Mouse (Mus musculus) forebrain, postnatal 0 days (tissue): ENCODE measurements around the gene Tdrd5. TPM values are rescaled to one million over a fixed set of nuclear protein-coding genes. Genes with fewer than 3 reads are reported as not detected.

Experiments used
- ATAC-seq: fragments of 200-750 bp; cut with Nextera tagmentation; 2 replicates; pipeline ENCODE4 v1.8.0; 2017; ENCODE audit warnings: mild to moderate bottlenecking, moderate library complexity
- DNase-seq: peaks from one replicate; pipeline ENCODE4 v3.0.0-alpha.2; 2015
- H3K27ac ChIP-seq: fragments of 300-500 bp; sonication (generic); 2 replicates; pipeline ENCODE4 v1.5.1; 2014; ENCODE audit warnings: low read depth, mild to moderate bottlenecking, antibody characterized with exemption, low read length, moderate library complexity, mixed read lengths
- H3K27me3 ChIP-seq: fragments of 300-500 bp; sonication (generic); 2 replicates; pipeline ENCODE4 v1.6.1; 2014; ENCODE audit warnings: mild to moderate bottlenecking, low read length, mixed read lengths; ENCODE audit not compliant: insufficient read depth
- H3K36me3 ChIP-seq: fragments of 300-500 bp; sonication (generic); 2 replicates; pipeline ENCODE4 v1.6.1; 2014; ENCODE audit warnings: mild to moderate bottlenecking, moderate library complexity; ENCODE audit not compliant: insufficient read depth
- H3K4me1 ChIP-seq: fragments of 300-500 bp; sonication (generic); 2 replicates; pipeline ENCODE4 v1.6.1; 2014; ENCODE audit warnings: antibody characterized with exemption; ENCODE audit not compliant: insufficient read depth
- H3K4me2 ChIP-seq: fragments of 300-500 bp; sonication (generic); 2 replicates; pipeline ENCODE4 v1.6.1; 2014; ENCODE audit warnings: low read depth, mild to moderate bottlenecking, moderate library complexity
- H3K4me3 ChIP-seq: fragments of 300-500 bp; sonication (generic); 2 replicates; pipeline ENCODE4 v1.5.1; 2014; ENCODE audit warnings: low read depth, low read length, mixed read lengths
- H3K9ac ChIP-seq: fragments of 300-500 bp; sonication (generic); 2 replicates; pipeline ENCODE4 v1.6.1; 2014; ENCODE audit warnings: mild to moderate bottlenecking
- H3K9me3 ChIP-seq: fragments of 300-500 bp; sonication (generic); 2 replicates; pipeline ENCODE4 v1.6.1; 2016; ENCODE audit warnings: low read length
- CTCF ChIP-seq: sonication (generic); IDR thresholded peaks from 2 replicates; pipeline ENCODE4 v1.5.1; 2016; ENCODE audit warnings: antibody characterized with exemption, control low read depth, low read depth
- WGBS: fragments of 180-500 bp; shearing (Covaris S2); extraction: QIAGEN DNeasy Blood & Tissue Kit; methylation state at CpG from one replicate; pipeline ENCODE4 v1.1.7; 2014; 5-methylcytosine and 5-hydroxymethylcytosine counted together
- polyA plus RNA-seq: library from polyadenylated mRNA; unstranded; fragments of >200 nt; fragmentation: Nextera tagmentation; extraction: Ambion mirVana; gene quantifications from 2 replicates; pipeline ENCODE4 v1.2.1, GENCODE M21; 2015
- total RNA-seq: library from RNA; depleted of rRNA; stranded (reverse); fragments of >200 nt; gene quantifications from 2 replicates; pipeline ENCODE4 v1.2.3, GENCODE M21; 2014; rRNA removed

The Tdrd5 gene
- total and polyA plus RNA-seq, 2 experiments from 2014 or later: 0.42 to 1.9 TPM

DNA sequence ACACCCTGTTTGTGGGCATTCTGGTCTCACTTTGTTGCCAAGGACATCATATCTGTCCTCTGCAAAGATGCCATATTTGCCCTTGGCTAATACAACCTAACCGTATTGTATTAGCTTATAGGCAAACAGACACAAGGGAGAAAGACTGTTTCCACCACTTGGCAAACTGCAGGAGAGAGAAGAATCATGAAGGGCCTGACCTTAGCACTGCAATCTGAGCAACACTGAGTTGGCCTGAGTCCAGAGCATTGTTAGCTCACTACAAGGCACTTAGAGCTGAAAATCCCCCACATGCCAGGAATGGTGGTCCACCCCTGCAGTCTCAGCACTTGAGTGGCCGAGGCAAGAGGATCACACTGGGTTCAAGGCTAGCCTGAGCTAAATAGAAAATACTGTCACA is 84.9 kb downstream of the Tdrd5 start:
- DNase-seq (no peak), ATAC-seq (no peak)
- Histone ChIP-seq H3K9me3 (no peaks in the 10 kb centered on the region), H3K27ac (no peak overlapping the region), H3K36me3 (no peaks in the 10 kb centered on the region), H3K27me3 (no peaks in the 10 kb centered on the region), H3K9ac (no peak overlapping the region), H3K4me2 (no peak overlapping the region), H3K4me3 (no peak overlapping the region), H3K4me1 (no peaks in the 10 kb centered on the region)
- WGBS: 78% methylated on average over 2 of the region's 2 CpGs
- no peak for TF ChIP-seq CTCF

DNA sequence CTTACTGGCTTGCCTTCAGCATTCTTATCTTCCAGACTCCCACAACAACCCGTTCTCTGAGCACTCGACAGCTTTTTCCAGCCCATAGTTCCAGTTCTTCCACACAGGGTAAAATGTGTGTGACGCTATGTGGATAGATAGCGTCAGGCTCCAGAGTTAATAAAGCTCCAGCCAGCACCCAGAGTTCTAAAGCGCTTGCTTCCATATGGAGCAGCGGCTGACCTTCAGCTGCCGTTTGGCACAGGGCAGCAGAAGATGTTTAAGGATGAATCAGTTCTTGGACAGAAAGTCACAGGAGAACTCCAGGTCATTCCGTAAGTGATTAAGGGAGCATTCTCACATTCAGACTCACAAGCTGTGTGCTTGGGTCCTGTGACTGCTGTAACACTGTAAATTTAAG is 85.5 kb downstream of the Tdrd5 start:
- no peak overlapping the region for H3K27ac ChIP-seq
- no peaks in the 10 kb centered on the region for H3K9me3 ChIP-seq
- H3K27me3 ChIP-seq: no peaks in the 10 kb centered on the region
- no peak for ATAC-seq
- 82% methylated on average over 8 of the region's 8 CpGs for WGBS
- no peak overlapping the region for H3K9ac ChIP-seq
- no peak overlapping the region for H3K4me3 ChIP-seq
- no peak for TF ChIP-seq CTCF
- no peaks in the 10 kb centered on the region for H3K36me3 ChIP-seq
- DNase-seq: no peak
- H3K4me2 ChIP-seq: no peak overlapping the region
- H3K4me1 ChIP-seq: no peaks in the 10 kb centered on the region

DNA sequence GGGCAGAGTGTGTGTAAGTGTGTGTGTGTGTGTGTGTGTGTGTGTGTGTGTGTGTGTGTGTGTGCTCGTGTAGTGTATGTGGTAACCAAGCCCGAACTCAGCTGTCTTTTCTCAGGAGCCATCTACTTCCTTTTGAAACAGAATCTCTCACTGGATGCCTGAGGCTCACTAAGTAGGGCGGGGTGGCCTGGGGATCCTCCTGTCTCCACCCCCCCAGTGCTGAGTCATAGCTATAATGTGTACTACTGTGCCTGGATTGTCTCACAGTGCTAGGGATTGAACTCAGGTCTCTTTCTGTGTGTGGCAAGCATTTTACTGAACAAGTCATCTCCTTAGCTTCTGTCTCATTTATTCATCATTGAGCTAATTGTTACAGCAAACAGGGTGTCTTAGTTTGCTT is 86.1 kb downstream of the Tdrd5 start:
- TF ChIP-seq CTCF: no peak
- no peak for DNase-seq
- Histone ChIP-seq H3K4me3 (no peak overlapping the region), H3K36me3 (no peaks in the 10 kb centered on the region), H3K27ac (no peak overlapping the region), H3K9me3 (no peaks in the 10 kb centered on the region), H3K4me2 (no peak overlapping the region), H3K4me1 (no peaks in the 10 kb centered on the region), H3K9ac (no peak overlapping the region), H3K27me3 (no peaks in the 10 kb centered on the region)
- ATAC-seq: no peak
- 69% methylated on average over 3 of the region's 3 CpGs for WGBS

DNA sequence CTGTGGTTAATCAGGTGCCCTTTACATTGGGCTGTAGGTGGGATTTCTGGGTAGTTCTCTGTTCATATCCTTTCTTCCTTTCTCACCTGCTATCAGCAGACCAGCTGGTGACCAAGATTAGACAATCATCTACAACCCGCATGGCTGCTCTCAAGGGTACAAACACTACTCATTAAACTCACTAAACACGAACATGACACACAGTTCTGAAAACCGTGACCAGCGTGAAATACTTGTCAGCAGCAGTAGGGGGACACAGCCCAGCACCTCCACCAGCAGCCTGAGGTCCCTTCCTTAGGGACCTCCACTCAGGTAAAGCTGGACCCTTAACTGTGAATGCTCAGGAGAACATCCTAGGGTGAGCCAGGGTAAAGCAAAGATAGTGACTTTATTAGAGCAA is 87.2 kb downstream of the Tdrd5 start:
- Histone ChIP-seq H3K4me1 (no peaks in the 10 kb centered on the region), H3K4me3 (no peak overlapping the region), H3K36me3 (no peaks in the 10 kb centered on the region), H3K9ac (no peak overlapping the region), H3K27me3 (no peaks in the 10 kb centered on the region), H3K9me3 (no peaks in the 10 kb centered on the region), H3K4me2 (no peak overlapping the region), H3K27ac (no peak overlapping the region)
- TF ChIP-seq CTCF: no peak
- WGBS: 73% methylated on average over 4 of the region's 4 CpGs
- no peak for DNase-seq
- ATAC-seq: no peak

DNA sequence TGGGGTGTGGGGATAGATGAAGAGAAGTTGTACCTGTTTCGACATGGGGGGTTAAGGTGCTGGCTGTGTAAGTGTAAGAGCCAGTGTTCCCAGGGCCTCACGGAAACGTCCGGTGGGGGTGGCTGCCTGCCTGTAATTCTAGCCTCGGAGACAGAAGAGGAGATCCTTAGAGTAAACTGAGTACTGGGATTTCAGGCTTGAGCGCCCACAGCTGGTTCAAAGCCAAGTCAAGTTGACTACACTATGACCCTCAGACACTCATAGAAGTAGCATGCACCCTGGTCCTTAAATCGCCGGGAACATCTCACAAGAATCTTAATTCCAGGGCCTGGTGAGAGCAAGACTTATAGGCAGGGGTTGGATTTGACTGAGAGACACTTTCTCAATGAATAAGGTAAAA is 88.8 kb downstream of the Tdrd5 start:
- H3K27me3 ChIP-seq: no peaks in the 10 kb centered on the region
- no peak overlapping the region for H3K9ac ChIP-seq
- ATAC-seq (no peak), DNase-seq (no peak)
- H3K27ac ChIP-seq: no peak overlapping the region
- WGBS: 87% methylated on average over 8 of the region's 8 CpGs
- no peaks in the 10 kb centered on the region for H3K36me3 ChIP-seq
- no peak for TF ChIP-seq CTCF
- no peak overlapping the region for H3K4me2 ChIP-seq
- no peaks in the 10 kb centered on the region for H3K9me3 ChIP-seq
- no peaks in the 10 kb centered on the region for H3K4me1 ChIP-seq
- no peak overlapping the region for H3K4me3 ChIP-seq

DNA sequence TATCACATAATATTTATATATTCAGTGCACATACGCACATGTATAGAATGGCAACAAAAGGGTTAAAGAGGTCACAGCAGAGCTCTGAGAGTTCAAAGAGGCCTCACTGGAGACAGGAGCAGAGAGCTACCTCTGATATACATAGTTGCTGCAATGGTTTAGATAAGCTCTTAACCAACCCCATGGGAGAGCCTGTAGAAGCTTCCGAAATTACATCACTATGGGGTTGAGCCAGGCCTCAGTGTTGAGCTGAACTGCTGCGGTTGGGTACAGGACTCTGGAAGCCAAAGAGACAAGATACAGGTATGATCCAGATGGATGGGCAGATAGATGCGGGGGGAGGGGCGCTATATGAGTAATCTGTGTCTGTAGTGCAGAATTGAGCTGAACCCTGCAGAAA is 90.5 kb downstream of the Tdrd5 start:
- no peaks in the 10 kb centered on the region for H3K4me1 ChIP-seq
- no peak overlapping the region for H3K27ac ChIP-seq
- no peak overlapping the region for H3K9ac ChIP-seq
- no peak for DNase-seq
- H3K4me2 ChIP-seq: no peak overlapping the region
- H3K9me3 ChIP-seq: no peaks in the 10 kb centered on the region
- H3K4me3 ChIP-seq: no peak overlapping the region
- H3K36me3 ChIP-seq: no peaks in the 10 kb centered on the region
- no peaks in the 10 kb centered on the region for H3K27me3 ChIP-seq
- no peak for ATAC-seq
- 95% methylated on average over 5 of the region's 5 CpGs for WGBS
- no peak for TF ChIP-seq CTCF

DNA sequence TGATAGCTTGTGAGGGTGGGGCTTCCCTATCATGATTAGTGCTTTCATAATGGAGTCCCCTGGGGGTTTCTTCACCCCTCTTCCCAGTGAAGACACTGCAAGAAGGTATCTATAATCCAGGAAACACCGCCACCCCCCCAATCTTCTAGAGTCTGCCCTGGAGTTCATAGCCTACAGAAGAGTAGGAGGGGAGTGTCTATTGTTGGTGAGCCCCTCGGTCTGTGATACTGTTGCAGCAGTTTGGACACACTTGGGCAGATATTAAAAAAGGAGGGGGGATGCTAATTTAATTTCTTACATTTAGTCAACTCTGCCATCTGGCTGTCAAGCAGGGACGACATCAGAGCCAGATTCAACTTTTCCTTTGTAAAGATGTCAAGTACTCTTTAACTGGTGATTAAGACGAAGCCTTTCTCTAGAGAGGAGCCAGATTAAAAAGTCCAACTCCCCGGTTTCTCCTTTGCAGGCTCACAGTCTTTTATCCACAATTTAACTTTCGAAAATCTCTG is 91.6 kb downstream of the Tdrd5 start:
- Histone ChIP-seq H3K9ac (no peak overlapping the region), H3K27ac (no peak overlapping the region), H3K9me3 (no peaks in the 10 kb centered on the region), H3K4me2 (no peak overlapping the region), H3K36me3 (no peaks in the 10 kb centered on the region), H3K27me3 (0 out of 2 replicates have a peak, but pooled peaks cover 2% of the 10 kb centered on the region), H3K4me3 (no peak overlapping the region), H3K4me1 (no peaks in the 10 kb centered on the region)
- no peak for TF ChIP-seq CTCF
- no peak for DNase-seq
- 36% methylated on average over 6 of the region's 6 CpGs for WGBS
- ATAC-seq: peak; percentile 23; the same call in 1 of the 2 replicates

Other genes with a start within 250 kb of the Tdrd5 start
- gene Fam163a, start 98.6 kb downstream of the Tdrd5 start, total RNA-seq: 3.8 and 5.2 TPM in 2 replicates
- gene Fam163a, start 98.6 kb downstream of the Tdrd5 start, polyA plus RNA-seq: 4.8 and 6.9 TPM in 2 replicates
- gene Nphs2, start 7.1 kb upstream of the Tdrd5 start, total RNA-seq: 1.2 and 2.4 TPM in 2 replicates
- gene Nphs2, start 7.1 kb upstream of the Tdrd5 start, polyA plus RNA-seq: 1.1 and 1.4 TPM in 2 replicates
- gene Gm2000, start 62.4 kb upstream of the Tdrd5 start, total RNA-seq: 646 and 750 TPM in 2 replicates
- gene Gm2000, start 62.4 kb upstream of the Tdrd5 start, polyA plus RNA-seq: 515 and 680 TPM in 2 replicates
- gene Axdnd1, start 117.5 kb upstream of the Tdrd5 start, total RNA-seq: 0.23 and 0.52 TPM in 2 replicates
- 0.29 and 0.56 TPM in 2 replicates for gene Axdnd1, start 117.5 kb upstream of the Tdrd5 start, polyA plus RNA-seq
- gene Soat1, start 170.7 kb upstream of the Tdrd5 start, total RNA-seq: 20.1 and 20.6 TPM in 2 replicates
- gene Soat1, start 170.7 kb upstream of the Tdrd5 start, polyA plus RNA-seq: 5.4 and 11.7 TPM in 2 replicates
- gene Gm10031, start 220.3 kb upstream of the Tdrd5 start, total RNA-seq: 21.8 and 24.6 TPM in 2 replicates
- 0.49 and 0.75 TPM in 2 replicates for gene Gm10031, start 220.3 kb upstream of the Tdrd5 start, polyA plus RNA-seq